ENCODE assay signal across 40 mouse cellular contexts in genomic region chr19:12725851-12726250, GRCm38 (mm10). TPM values are rescaled to one million over a fixed set of nuclear protein-coding genes. Genes with fewer than 3 reads are reported as not detected.
"Had no signal": no experiment of that assay in that cellular context is flagged by ENCODE, and none has a peak within 500 bp of the region (broad histone marks: within the 10 kb centered on the region; RNA-seq: fewer than 3 reads in every experiment).

No protein-coding gene starts in this region.

- H3K4me3 ChIP-seq: gastrocnemius, adult 2 months; heart, adult 2 months; heart, embryonic 13.5 days; heart, embryonic 15.5 days; hindbrain, embryonic 13.5 days; hindbrain, embryonic 15.5 days; kidney, embryonic 15.5 days; left cerebral cortex, adult 2 months; limb, embryonic 13.5 days; limb, embryonic 15.5 days; liver, embryonic 12.5 days had no signal

- H3K27ac ChIP-seq: gastrocnemius, adult 2 months; heart, adult 2 months; heart, embryonic 13.5 days; heart, embryonic 15.5 days; hindbrain, embryonic 13.5 days; hindbrain, embryonic 15.5 days; hindbrain, postnatal 0 days; kidney, embryonic 15.5 days; kidney, postnatal 0 days; left cerebral cortex, adult 2 months; limb, embryonic 13.5 days; limb, embryonic 15.5 days; liver, embryonic 12.5 days; liver, embryonic 14.5 days had no signal

- H3K4me1 ChIP-seq: heart, embryonic 13.5 days; heart, embryonic 15.5 days; hindbrain, embryonic 13.5 days; hindbrain, embryonic 15.5 days; kidney, embryonic 15.5 days; limb, embryonic 13.5 days; limb, embryonic 15.5 days; liver, embryonic 12.5 days had no signal

- H3K36me3 ChIP-seq: heart, embryonic 13.5 days; heart, embryonic 15.5 days; hindbrain, embryonic 13.5 days; hindbrain, embryonic 15.5 days; kidney, embryonic 15.5 days; limb, embryonic 13.5 days; limb, embryonic 15.5 days; liver, embryonic 12.5 days had no signal

- H3K27me3 ChIP-seq: heart, embryonic 13.5 days; heart, embryonic 15.5 days; hindbrain, embryonic 13.5 days; hindbrain, embryonic 15.5 days; kidney, embryonic 15.5 days; limb, embryonic 13.5 days; limb, embryonic 15.5 days; liver, embryonic 12.5 days had no signal

- DNase-seq: gastrocnemius, adult 2 months; gastrocnemius, postnatal 10 days; gastrocnemius, postnatal 25 days; heart, adult 11 months; heart, adult 2 months; heart, postnatal 14 days; heart, postnatal 36 days; kidney, adult 11 months; kidney, adult 2 months; kidney, adult 9 months; kidney, postnatal 14 days; kidney, postnatal 36 days had no signal

- H3K9ac ChIP-seq: heart, embryonic 13.5 days; heart, embryonic 15.5 days; hindbrain, embryonic 13.5 days; hindbrain, embryonic 15.5 days; kidney, embryonic 15.5 days; limb, embryonic 13.5 days; limb, embryonic 15.5 days; liver, embryonic 12.5 days; liver, embryonic 14.5 days had no signal

RNA-seq across cellular contexts. Expression of gene Keg1, which starts 30.3 kb away (rescaled TPM):
- total RNA-seq: gastrocnemius, adult 2 months; gastrocnemius, postnatal 10 days; gastrocnemius, postnatal 25 days; heart, adult 2 months; heart, postnatal 14 days; heart, postnatal 36 days; hematopoietic stem cell, adult 5-6 weeks; hindbrain, postnatal 0 days; layer of hippocampus, adult 18-20 months; layer of hippocampus, adult 8-10 months; layer of hippocampus, postnatal 10 days; layer of hippocampus, postnatal 25 days; left cerebral cortex, adult 2 months; left cerebral cortex, postnatal 14 days; left cerebral cortex, postnatal 36 days had no signal
- polyA plus RNA-seq: heart, embryonic 11.5 days; heart, embryonic 13.5 days; heart, embryonic 15.5 days; heart, postnatal 0 days; hindbrain, embryonic 11.5 days; hindbrain, embryonic 13.5 days; hindbrain, embryonic 15.5 days; hindbrain, postnatal 0 days; large intestine, adult 2 months; limb, embryonic 11.5 days; limb, embryonic 13.5 days; limb, embryonic 15.5 days had no signal

RNA-seq across cellular contexts. Expression of gene Cntf, which starts 39.6 kb away (rescaled TPM):
- polyA plus RNA-seq: intestine, embryonic 14.5 days had no signal

RNA-seq across cellular contexts. Expression of gene Olfr1443, which starts 47.9 kb away (rescaled TPM):
- total RNA-seq: gastrocnemius, adult 2 months; gastrocnemius, postnatal 10 days; gastrocnemius, postnatal 25 days; gastrocnemius, postnatal 4 days; heart, adult 2 months; heart, postnatal 14 days; heart, postnatal 36 days; hematopoietic stem cell, adult 5-6 weeks; hindbrain, postnatal 0 days; layer of hippocampus, adult 18-20 months; layer of hippocampus, adult 8-10 months; layer of hippocampus, postnatal 10 days; layer of hippocampus, postnatal 25 days; left cerebral cortex, adult 2 months; left cerebral cortex, postnatal 14 days; left cerebral cortex, postnatal 36 days had no signal
- polyA plus RNA-seq: heart, adult 2 months; heart, embryonic 11.5 days; heart, embryonic 13.5 days; heart, embryonic 15.5 days; heart, postnatal 0 days; hindbrain, embryonic 11.5 days; hindbrain, embryonic 13.5 days; hindbrain, embryonic 15.5 days; hindbrain, postnatal 0 days; intestine, embryonic 14.5 days; intestine, embryonic 16.5 days; kidney, adult 2 months; kidney, embryonic 15.5 days; kidney, postnatal 0 days; large intestine, adult 2 months; limb, embryonic 11.5 days; limb, embryonic 13.5 days; limb, embryonic 15.5 days; liver, embryonic 12.5 days; liver, embryonic 14.5 days; liver, embryonic 16.5 days had no signal

RNA-seq across cellular contexts. Expression of gene Olfr1442, which starts 55.6 kb away (rescaled TPM):
- total RNA-seq: gastrocnemius, adult 2 months; gastrocnemius, postnatal 10 days; gastrocnemius, postnatal 25 days; gastrocnemius, postnatal 4 days; heart, adult 2 months; heart, postnatal 14 days; heart, postnatal 36 days; hematopoietic stem cell, adult 5-6 weeks; hindbrain, postnatal 0 days; layer of hippocampus, adult 18-20 months; layer of hippocampus, adult 8-10 months; layer of hippocampus, postnatal 10 days; layer of hippocampus, postnatal 25 days; left cerebral cortex, adult 2 months; left cerebral cortex, postnatal 14 days; left cerebral cortex, postnatal 36 days had no signal
- polyA plus RNA-seq: heart, adult 2 months; heart, embryonic 11.5 days; heart, embryonic 13.5 days; heart, embryonic 15.5 days; heart, postnatal 0 days; hindbrain, embryonic 11.5 days; hindbrain, embryonic 13.5 days; hindbrain, embryonic 15.5 days; hindbrain, postnatal 0 days; intestine, embryonic 14.5 days; intestine, embryonic 16.5 days; kidney, embryonic 15.5 days; large intestine, adult 2 months; limb, embryonic 11.5 days; limb, embryonic 13.5 days; limb, embryonic 15.5 days; liver, embryonic 12.5 days; liver, embryonic 14.5 days; liver, embryonic 16.5 days had no signal
